Mouse (Mus musculus): ENCODE results near the gene Efcab9. TPM values are rescaled to one million over a fixed set of nuclear protein-coding genes. Genes with fewer than 3 reads are reported as not detected.

The Efcab9 gene
- total RNA-seq, 2 experiments from 2014 or later: not detected

- peak; percentile 72 for ATAC-seq (replicated peaks; ENCODE audit: low FRiP score, low TSS enrichment, poor library complexity, severe bottlenecking)
Measured at GRCm38 (mm10) chr11:32542687-32543411, 11.0 kb upstream of the Efcab9 start.

- no peak for ATAC-seq (replicated peaks; ENCODE audit: low FRiP score, low TSS enrichment, poor library complexity, severe bottlenecking)
Measured at GRCm38 (mm10) chr11:32542181-32542580, 10.3 kb upstream of the Efcab9 start.

GRCm38 (mm10) chr11:32540463-32540862 lies 8.6 kb upstream of the Efcab9 start:
- ATAC-seq (replicated peaks; ENCODE audit: low FRiP score, low TSS enrichment, poor library complexity, severe bottlenecking): no peak

- no peak for ATAC-seq (replicated peaks; ENCODE audit: low FRiP score, low TSS enrichment, poor library complexity, severe bottlenecking)
Measured at GRCm38 (mm10) chr11:32539717-32540116, 7.8 kb upstream of the Efcab9 start.

- ATAC-seq (replicated peaks; ENCODE audit: low FRiP score, low TSS enrichment, poor library complexity, severe bottlenecking): no peak
Measured at GRCm38 (mm10) chr11:32538846-32539245, 7.0 kb upstream of the Efcab9 start.

GRCm38 (mm10) chr11:32538435-32538834 lies 6.6 kb upstream of the Efcab9 start:
- ATAC-seq (replicated peaks; ENCODE audit: low FRiP score, low TSS enrichment, poor library complexity, severe bottlenecking): no peak

GRCm38 (mm10) chr11:32536954-32537353 lies 5.1 kb upstream of the Efcab9 start:
- no peak for ATAC-seq (replicated peaks; ENCODE audit: low FRiP score, low TSS enrichment, poor library complexity, severe bottlenecking)

GRCm38 (mm10) chr11:32535646-32536045 lies 3.8 kb upstream of the Efcab9 start:
- no peak for ATAC-seq (replicated peaks; ENCODE audit: low FRiP score, low TSS enrichment, poor library complexity, severe bottlenecking)

GRCm38 (mm10) chr11:32534453-32535075 lies 2.7 kb upstream of the Efcab9 start:
- no peak for ATAC-seq (replicated peaks; ENCODE audit: low FRiP score, low TSS enrichment, poor library complexity, severe bottlenecking)

GRCm38 (mm10) chr11:32533482-32534261 lies 1.8 kb upstream of the Efcab9 start:
- ATAC-seq (replicated peaks; ENCODE audit: low FRiP score, low TSS enrichment, poor library complexity, severe bottlenecking): peak; percentile 36; the same call in 1 of the 2 replicates

GRCm38 (mm10) chr11:32532765-32533481 lies 1.0 kb upstream of the Efcab9 start, which contains the start of gene Stk10:
Stk10 (plus strand) TSS chr11:32533305.
- peak; percentile 81 for ATAC-seq (replicated peaks; ENCODE audit: low FRiP score, low TSS enrichment, poor library complexity, severe bottlenecking)

GRCm38 (mm10) chr11:32530151-32530550 lies 1.7 kb downstream of the Efcab9 start:
- no peak for ATAC-seq (replicated peaks; ENCODE audit: low FRiP score, low TSS enrichment, poor library complexity, severe bottlenecking)

GRCm38 (mm10) chr11:32527006-32527405 lies 4.9 kb downstream of the Efcab9 start:
- no peak for ATAC-seq (replicated peaks; ENCODE audit: low FRiP score, low TSS enrichment, poor library complexity, severe bottlenecking)

GRCm38 (mm10) chr11:32524122-32524920 lies 7.6 kb downstream of the Efcab9 start:
- no peak for ATAC-seq (replicated peaks; ENCODE audit: low FRiP score, low TSS enrichment, poor library complexity, severe bottlenecking)

- ATAC-seq (replicated peaks; ENCODE audit: low FRiP score, low TSS enrichment, poor library complexity, severe bottlenecking): no peak
Measured at GRCm38 (mm10) chr11:32521246-32521645, 10.6 kb downstream of the Efcab9 start.

- no peak for ATAC-seq (replicated peaks; ENCODE audit: low FRiP score, low TSS enrichment, poor library complexity, severe bottlenecking)
Measured at GRCm38 (mm10) chr11:32519354-32519753, 12.5 kb downstream of the Efcab9 start.

GRCm38 (mm10) chr11:32518770-32519169 lies 13.1 kb downstream of the Efcab9 start:
- ATAC-seq (replicated peaks; ENCODE audit: low FRiP score, low TSS enrichment, poor library complexity, severe bottlenecking): no peak

- ATAC-seq (replicated peaks; ENCODE audit: low FRiP score, low TSS enrichment, poor library complexity, severe bottlenecking): no peak
Measured at GRCm38 (mm10) chr11:32516916-32517712, 14.8 kb downstream of the Efcab9 start.
